Mouse (Mus musculus) CD4-positive, CD25-positive, alpha-beta regulatory T cell, adult 4 months (primary cell): Measurements from ENCODE around the gene Kansl3. TPM values are rescaled to one million over a fixed set of nuclear protein-coding genes. Genes with fewer than 3 reads are reported as not detected.

Source experiments
- polyA plus RNA-seq, 2 experiments: library from polyadenylated mRNA; unstranded; fragments of 100-300 nt; shearing (Covaris generic); gene quantifications; one replicate each; pipeline ENCODE4 v1.2.1; 2017

Kansl3 gene
- polyA plus RNA-seq, 2 experiments from 2014 or later, result 52.6 to 88.0 TPM

Other genes starting within 250 kb of the Kansl3 start
- 10 to 100 TPM; 22.7 to 26.5 TPM for gene Uggt1, start 124.5 kb downstream of the Kansl3 start, polyA plus RNA-seq
- 100 to 1,000 TPM in 1 of 2 experiments, 10 to 100 TPM in 1; 62.4 to 137 TPM for gene Neurl3, start 94.5 kb downstream of the Kansl3 start, polyA plus RNA-seq
- 100 to 1,000 TPM in 1 of 2 experiments, 10 to 100 TPM in 1; 92.4 to 160 TPM for gene Arid5a, start 61.4 kb downstream of the Kansl3 start, polyA plus RNA-seq
- gene Fer1l5, start 3.1 kb upstream of the Kansl3 start, polyA plus RNA-seq, result under 1 TPM; 0.48 to 0.67 TPM
- 10 to 100 TPM; 11.0 to 11.8 TPM for gene Lman2l, start 76.1 kb upstream of the Kansl3 start, polyA plus RNA-seq
- 10 to 100 TPM; 12.3 to 19.6 TPM for gene Cnnm4, start 102.4 kb upstream of the Kansl3 start, polyA plus RNA-seq
- 1 to 10 TPM; 7.5 to 7.6 TPM for gene Cnnm3, start 142.7 kb upstream of the Kansl3 start, polyA plus RNA-seq
- 100 to 1,000 TPM in 1 of 2 experiments, 10 to 100 TPM in 1; 39.3 to 112 TPM for gene Ankrd23, start 167.7 kb upstream of the Kansl3 start, polyA plus RNA-seq
- 1 to 10 TPM in 1 of 2 experiments, not detected in 1; 2.3 TPM for gene Gm42417, start 170.2 kb upstream of the Kansl3 start, polyA plus RNA-seq
- 10 to 100 TPM; 19.4 to 23.9 TPM for gene Ankrd39, start 178.3 kb upstream of the Kansl3 start, polyA plus RNA-seq
- gene Sema4c, start 189.2 kb upstream of the Kansl3 start, polyA plus RNA-seq, result under 1 TPM in 1 of 2 experiments, not detected in 1; 0.22 TPM